Mouse (Mus musculus) liver, postnatal 0 days (tissue): Measurements from ENCODE around the gene Esyt2.

Experiments used
- CTCF ChIP-seq: sonication (generic); IDR thresholded peaks from 2 replicates; pipeline ENCODE4 v1.5.1; 2016; ENCODE audit warnings: antibody characterized with exemption, low read depth
- EP300 ChIP-seq: IDR thresholded peaks from 2 replicates; pipeline ENCODE4 v1.6.1; 2016; ENCODE audit warnings: antibody characterized with exemption, low read depth, mild to moderate bottlenecking

DNA sequence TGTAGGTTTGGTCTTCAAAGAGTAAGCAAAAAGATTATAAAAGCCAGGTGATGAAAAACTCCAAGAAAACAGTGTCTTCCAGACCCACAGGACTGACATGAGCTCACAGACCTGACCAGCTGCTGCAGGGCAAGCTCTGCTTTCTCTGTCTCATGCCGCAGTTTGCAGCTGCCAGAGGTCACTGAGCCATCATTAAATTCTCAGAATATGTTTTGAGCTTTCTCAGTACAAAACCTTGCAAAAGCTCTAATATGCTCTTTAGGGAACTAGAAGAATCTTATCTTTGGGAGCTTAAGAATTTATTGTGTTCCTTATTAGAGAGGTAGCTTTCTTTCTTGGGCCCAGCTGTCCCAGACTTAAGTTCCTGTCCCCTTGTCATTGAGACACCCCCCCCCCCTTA, 25.0 kb downstream of the Esyt2 start:
- TF ChIP-seq EP300 = no peak
- TF ChIP-seq CTCF = no peak
